Comparison of ENCODE assay signal across 21 mouse cellular contexts in genomic region chr3:153673451-153673850, GRCm38 (mm10). TPM values are rescaled to one million over a fixed set of nuclear protein-coding genes. Genes with fewer than 3 reads are reported as not detected.
"Had no signal": no experiment of that assay in that cellular context is flagged by ENCODE, and none has a peak within 500 bp of the region (broad histone marks: within the 10 kb centered on the region; RNA-seq: fewer than 3 reads in every experiment).

No protein-coding gene starts in this region.

- H3K27ac ChIP-seq: left cerebral cortex, adult 2 months; limb, embryonic 12.5 days; limb, embryonic 15.5 days; liver, embryonic 13.5 days; lung, embryonic 15.5 days; midbrain, embryonic 12.5 days; midbrain, embryonic 15.5 days had no signal

- H3K4me3 ChIP-seq: left cerebral cortex, adult 2 months; limb, embryonic 12.5 days; limb, embryonic 15.5 days; liver, embryonic 13.5 days; lung, embryonic 15.5 days; megakaryocyte, embryonic 14.5 days; midbrain, embryonic 12.5 days; midbrain, embryonic 15.5 days; myocyte had no signal

- DNase-seq: kidney, adult 11 months; kidney, adult 8-10 months; kidney, postnatal 14 days; kidney, postnatal 4 days; layer of hippocampus, adult 9-11 months; layer of hippocampus, postnatal 36 days; liver, embryonic 13.5 days; lung, adult 18-20 months; lung, postnatal 10 days; lung, postnatal 36 days; thymus, adult 2 months; thymus, postnatal 14 days; thymus, postnatal 4 days had no signal

- H3K36me3 ChIP-seq: limb, embryonic 12.5 days; limb, embryonic 15.5 days; liver, embryonic 13.5 days; lung, embryonic 15.5 days; midbrain, embryonic 12.5 days; midbrain, embryonic 15.5 days had no signal

- ATAC-seq: midbrain, embryonic 15.5 days had no signal

- H3K9ac ChIP-seq: limb, embryonic 12.5 days; limb, embryonic 15.5 days; liver, embryonic 13.5 days; lung, embryonic 15.5 days; midbrain, embryonic 12.5 days; midbrain, embryonic 15.5 days had no signal

- H3K4me1 ChIP-seq: lung, embryonic 15.5 days had no signal

- H3K9me3 ChIP-seq: limb, embryonic 12.5 days; limb, embryonic 15.5 days; liver, embryonic 13.5 days; lung, embryonic 15.5 days; megakaryocyte, embryonic 14.5 days; midbrain, embryonic 12.5 days; midbrain, embryonic 15.5 days had no signal

- H3K4me2 ChIP-seq: limb, embryonic 12.5 days; limb, embryonic 15.5 days; liver, embryonic 13.5 days; lung, embryonic 15.5 days; midbrain, embryonic 12.5 days; midbrain, embryonic 15.5 days had no signal

- H3K27me3 ChIP-seq: limb, embryonic 12.5 days; limb, embryonic 15.5 days; liver, embryonic 13.5 days; lung, embryonic 15.5 days; midbrain, embryonic 15.5 days had no signal

RNA-seq across cellular contexts. Expression of gene St6galnac3, which starts 51.5 kb away (rescaled TPM):
- polyA plus RNA-seq: myocyte had no signal
